Mouse (Mus musculus) ES-E14 (cell line): ENCODE data around the gene Anxa3. TPM values are rescaled to one million over a fixed set of nuclear protein-coding genes. Genes with fewer than 3 reads are reported as not detected.

Experiments
- DNase-seq: peaks from one replicate; pipeline ENCODE4 v3.0.0-alpha.2; 2013; ENCODE audit warnings: low read depth, low spot score
- H3K27ac ChIP-seq: 2 replicates; pipeline ENCODE4 v1.5.1; 2012; ENCODE audit warnings: low read depth, mild to moderate bottlenecking, low read length, moderate library complexity, mixed read lengths; ENCODE audit not compliant: poor library complexity, insufficient read depth, severe bottlenecking
- H3K36me3 ChIP-seq: 2 replicates; pipeline ENCODE4 v1.6.1; 2012; ENCODE audit warnings: mild to moderate bottlenecking, low read length, moderate library complexity, mixed read lengths; ENCODE audit not compliant: control insufficient read depth, poor library complexity, insufficient read depth, severe bottlenecking
- H3K4me1 ChIP-seq, 2 experiments: fragments of 150-350 bp in 1 of 2; sonication (generic) in 1 of 2; 2 replicates each; pipeline ENCODE4 v1.6.1; 2012; ENCODE audit warnings: low read length in 2 of 2, mild to moderate bottlenecking in 1 of 2, mixed read lengths in 1 of 2; ENCODE audit not compliant: control insufficient read depth in 2 of 2, insufficient read depth in 2 of 2, poor library complexity in 1 of 2
- H3K4me3 ChIP-seq, 2 experiments: fragments of 150-350 bp in 1 of 2; sonication (generic) in 1 of 2; 2 replicates each; pipeline ENCODE4 v1.5.1; 2012; ENCODE audit warnings: low read length in 2 of 2, low read depth in 1 of 2, mild to moderate bottlenecking in 1 of 2, mixed read lengths in 1 of 2; ENCODE audit not compliant: insufficient read depth in 1 of 2, poor library complexity in 1 of 2, severe bottlenecking in 1 of 2
- H3K9ac ChIP-seq: 2 replicates; pipeline ENCODE4 v1.6.1; 2012; ENCODE audit warnings: low read depth, mild to moderate bottlenecking, low read length, mixed read lengths; ENCODE audit not compliant: poor library complexity, insufficient read depth, severe bottlenecking
- H3K9me3 ChIP-seq: fragments of 150-350 bp; sonication (generic); 2 replicates; pipeline ENCODE4 v1.6.1; 2012; ENCODE audit warnings: low read depth, mild to moderate bottlenecking, low read length; ENCODE audit not compliant: control insufficient read depth, insufficient read depth
- CHD2 ChIP-seq: IDR thresholded peaks from 2 replicates; pipeline ENCODE4 v1.6.1; 2014; ENCODE audit warnings: mild to moderate bottlenecking, low read depth, low read length, inconsistent platforms
- HCFC1 ChIP-seq: IDR thresholded peaks from 2 replicates; pipeline ENCODE4 v1.6.1; 2012; ENCODE audit warnings: low read length, inconsistent platforms, borderline replicate concordance; ENCODE audit not compliant: insufficient read depth
- MAFK ChIP-seq: IDR thresholded peaks from 2 replicates; pipeline ENCODE4 v1.6.1; 2014; ENCODE audit warnings: mild to moderate bottlenecking, low read depth, low read length, inconsistent platforms; ENCODE audit not compliant: insufficient read depth
- ZC3H11A ChIP-seq: IDR thresholded peaks from 2 replicates; pipeline ENCODE4 v1.6.1; 2012; ENCODE audit warnings: low read depth, mild to moderate bottlenecking, inconsistent platforms, low read length, borderline replicate concordance
- ZNF384 ChIP-seq: IDR thresholded peaks from 2 replicates; pipeline ENCODE4 v1.6.1; 2012; ENCODE audit warnings: low read depth, low read length, inconsistent platforms
- in situ Hi-C, 2 experiments: fragments of 600-800 bp; cut with MboI; formaldehyde crosslinking; loops; one replicate each; pipeline ENCODE4 v1.15.1; 2025; ENCODE audit warnings: low sequenced_read_pairs in 2 of 2, inconsistent platforms in 1 of 2; ENCODE audit not compliant: unreplicated experiment in 2 of 2
- total RNA-seq: library from RNA; depleted of rRNA; stranded (reverse); fragments of 300-350 nt; gene quantifications from 2 replicates; pipeline ENCODE4 v1.2.3, GENCODE M21; 2012

The Anxa3 gene
- total RNA-seq, 1 experiment = 68.3 TPM

DNA sequence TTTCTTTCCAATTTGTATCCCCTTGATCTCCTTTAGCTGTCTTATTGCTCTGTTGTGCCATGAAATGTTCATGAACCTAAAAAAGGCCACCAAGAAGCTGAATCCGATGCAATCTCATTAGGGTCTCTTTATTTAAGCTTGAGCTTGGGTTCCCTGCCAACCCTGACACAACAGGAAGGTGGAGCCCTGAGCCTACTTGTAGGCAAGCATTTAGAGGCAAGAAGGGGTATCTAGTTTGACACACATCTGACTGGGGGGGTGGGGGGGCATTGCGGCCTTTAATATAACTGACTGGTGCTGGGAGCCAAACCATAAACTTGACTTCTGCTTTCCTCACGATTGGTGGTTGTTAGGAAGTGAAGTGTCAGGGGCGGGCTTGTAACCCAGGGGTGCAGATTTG, 74.0 kb downstream of the Anxa3 start:
- H3K4me3 ChIP-seq = no peak overlapping the region
- TF ChIP-seq ZNF384 (no peak), MAFK (no peak), HCFC1 (no peak), CHD2 (no peak), ZC3H11A (no peak)
- in situ Hi-C loops = loop anchor here in 1 of 2 experiments (25.0 kb wide), 1 partner anchor 195 kb away; no protein-coding TSS in a partner anchor
- H3K4me1 ChIP-seq = no peaks in the 10 kb centered on the region
- H3K36me3 ChIP-seq = no peaks in the 10 kb centered on the region
- H3K9ac ChIP-seq = no peak overlapping the region
- no peaks in the 10 kb centered on the region for H3K9me3 ChIP-seq
- DNase-seq = no peak
- H3K27ac ChIP-seq = no peak overlapping the region

DNA sequence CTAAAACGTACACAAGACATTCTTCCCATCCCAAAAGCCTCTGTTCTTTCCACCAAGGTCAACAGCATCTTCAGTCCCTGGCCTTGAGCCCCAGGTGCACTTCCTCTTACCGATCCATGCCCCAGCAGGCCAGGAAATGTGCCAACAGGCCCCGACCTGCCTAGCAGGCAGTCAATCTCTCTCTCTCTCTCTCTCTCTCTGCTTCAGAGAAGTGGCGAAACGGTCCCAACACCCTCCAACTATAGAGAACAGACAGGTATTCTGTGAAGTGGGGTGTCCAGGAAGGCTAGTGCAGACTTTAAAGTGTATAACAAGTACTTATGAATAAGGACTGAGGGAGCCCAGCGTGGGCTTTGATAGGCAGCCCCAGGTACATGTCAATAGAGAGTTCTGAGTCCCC, 75.8 kb downstream of the Anxa3 start:
- Histone ChIP-seq H3K9ac (no peak overlapping the region), H3K36me3 (no peaks in the 10 kb centered on the region), H3K27ac (no peak overlapping the region), H3K4me3 (no peak overlapping the region), H3K4me1 (no peaks in the 10 kb centered on the region), H3K9me3 (no peaks in the 10 kb centered on the region)
- DNase-seq = no peak
- in situ Hi-C loops = loop anchor here in 1 of 2 experiments (25.0 kb wide), 1 partner anchor 193 kb away; no protein-coding TSS in a partner anchor
- TF ChIP-seq ZNF384 (no peak), MAFK (no peak), CHD2 (no peak), ZC3H11A (no peak)

DNA sequence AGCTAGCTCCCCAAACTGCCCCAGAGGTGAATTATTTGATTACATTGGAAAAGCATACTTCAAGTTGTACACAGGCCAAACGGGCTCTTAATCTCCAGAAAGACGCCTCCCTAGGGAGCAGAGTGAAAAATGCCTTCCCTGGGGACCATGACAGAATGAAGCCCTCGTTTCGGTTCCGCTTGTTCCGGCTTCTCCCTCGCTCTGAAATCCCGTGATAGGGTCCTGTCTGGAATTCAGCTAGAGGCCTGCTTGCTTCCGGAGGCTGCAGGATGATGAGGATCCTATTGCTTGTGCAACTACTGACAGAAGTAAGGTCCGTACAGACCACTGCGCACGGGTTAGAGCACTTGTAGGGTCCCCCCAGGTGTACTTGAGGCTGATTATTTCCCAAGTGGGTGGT, 77.9 kb downstream of the Anxa3 start:
- H3K4me3 ChIP-seq = no peak overlapping the region
- in situ Hi-C loops = loop anchor here in 1 of 2 experiments (25.0 kb wide), 1 partner anchor 191 kb away; no protein-coding TSS in a partner anchor
- no peak for DNase-seq
- no peaks in the 10 kb centered on the region for H3K9me3 ChIP-seq
- H3K36me3 ChIP-seq = no peaks in the 10 kb centered on the region
- H3K27ac ChIP-seq = no peak overlapping the region
- no peaks in the 10 kb centered on the region for H3K4me1 ChIP-seq
- H3K9ac ChIP-seq = no peak overlapping the region
- TF ChIP-seq HCFC1 (no peak), ZC3H11A (no peak)

DNA sequence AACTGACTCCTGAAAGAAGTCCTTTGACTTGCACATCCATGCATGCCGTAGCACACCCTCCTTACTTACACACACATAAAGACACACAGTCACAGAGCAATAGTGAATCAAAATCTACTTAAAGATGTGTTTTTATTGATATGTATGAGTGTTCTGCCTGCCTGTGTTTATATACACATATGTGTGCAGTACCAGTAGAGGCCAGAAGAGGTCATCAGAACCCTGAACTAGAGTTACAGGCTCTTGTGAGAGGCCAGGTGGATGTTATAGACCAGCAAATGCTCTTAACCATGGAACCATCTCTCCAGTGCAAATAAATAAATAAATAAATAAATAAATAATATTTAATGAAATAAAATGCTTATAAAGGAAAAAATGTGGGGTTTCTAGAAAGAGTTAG, 85.0 kb downstream of the Anxa3 start:
- TF ChIP-seq ZC3H11A (peak; percentile 71; the same call in 1 of the 2 replicates), MAFK (no peak)
- no peak overlapping the region for H3K4me3 ChIP-seq
- no peaks in the 10 kb centered on the region for H3K9me3 ChIP-seq
- peak; percentile 63 for DNase-seq
- no peaks in the 10 kb centered on the region for H3K36me3 ChIP-seq
- H3K9ac ChIP-seq = no peak overlapping the region
- no peaks in the 10 kb centered on the region for H3K4me1 ChIP-seq
- in situ Hi-C loops = no loop called here
- no peak overlapping the region for H3K27ac ChIP-seq

DNA sequence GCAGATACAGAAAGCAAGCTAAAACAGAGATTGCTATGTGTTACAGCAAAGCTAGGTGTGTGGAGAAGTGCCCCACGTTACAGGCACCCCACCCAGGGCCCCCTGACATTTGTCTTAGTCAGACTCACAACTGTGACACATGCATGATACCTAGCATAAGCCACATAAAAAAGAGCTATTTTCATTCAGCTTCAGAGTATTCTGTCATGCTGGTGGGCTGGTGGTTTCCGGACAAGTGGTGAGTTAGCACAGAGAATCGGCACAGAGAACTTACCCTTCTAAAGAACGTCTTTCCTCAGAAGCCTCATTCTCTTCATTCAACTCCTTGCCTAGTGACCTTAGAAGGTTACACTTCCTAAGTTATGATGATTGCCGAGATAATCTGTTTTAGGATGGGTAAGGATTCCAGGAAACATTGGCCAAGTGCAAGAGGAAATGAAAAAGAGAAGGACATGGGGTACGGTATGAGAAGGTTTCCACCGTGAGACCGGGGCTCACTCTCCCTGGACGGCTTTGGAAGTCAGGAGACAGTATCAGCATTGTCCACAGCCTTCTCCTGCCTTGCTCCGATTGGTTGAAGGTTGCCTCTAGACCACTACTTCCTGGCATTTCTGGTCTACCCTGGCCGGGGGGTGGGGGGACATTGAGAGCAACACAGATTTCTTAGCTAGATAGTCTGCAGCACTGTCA, 85.9 kb downstream of the Anxa3 start:
- Histone ChIP-seq H3K9ac (no peak overlapping the region), H3K4me3 (no peak overlapping the region)
- in situ Hi-C loops = no loop called here

More for the DNA sequence above, 85.9 kb downstream of the Anxa3 start:
- H3K27ac ChIP-seq = no peak overlapping the region
- H3K4me1 ChIP-seq = no peaks in the 10 kb centered on the region
- no peak for DNase-seq
- no peaks in the 10 kb centered on the region for H3K36me3 ChIP-seq
- H3K9me3 ChIP-seq = no peaks in the 10 kb centered on the region
- TF ChIP-seq ZC3H11A = no peak
- no peak for TF ChIP-seq MAFK
- TF ChIP-seq ZNF384 = no peak
- TF ChIP-seq CHD2 = no peak
- no peak for TF ChIP-seq HCFC1
